Mouse (Mus musculus) embryonic facial prominence, embryonic 10.5 days (tissue): Measurements from ENCODE around the gene Ap1m2. TPM values are rescaled to one million over a fixed set of nuclear protein-coding genes. Genes with fewer than 3 reads are reported as not detected.
"Not testable (repeated sequence)": the region's sequence is repeated elsewhere in the genome, so short reads cannot be mapped to it uniquely, and the experiment has no call there.

ENCODE experiments used
- DNase-seq: peaks from one replicate; pipeline ENCODE4 v3.0.0-alpha.2; 2017; ENCODE audit warnings: low spot score
- H3K27ac ChIP-seq: fragments of 300-500 bp; sonication (generic); replicated peaks from 2 replicates; pipeline ENCODE4 v1.5.1; 2016; ENCODE audit warnings: mild to moderate bottlenecking
- H3K27me3 ChIP-seq: fragments of 300-500 bp; sonication (generic); replicated peaks from 2 replicates; pipeline ENCODE4 v1.6.1; 2016; ENCODE audit warnings: low read depth, mild to moderate bottlenecking; ENCODE audit not compliant: poor library complexity, severe bottlenecking
- H3K36me3 ChIP-seq: fragments of 300-500 bp; sonication (generic); replicated peaks from 2 replicates; pipeline ENCODE4 v1.6.1; 2016; ENCODE audit warnings: mild to moderate bottlenecking, moderate library complexity
- H3K4me1 ChIP-seq: fragments of 300-500 bp; sonication (generic); 2 replicates; pipeline ENCODE4 v1.6.1; 2016
- H3K4me3 ChIP-seq: fragments of 300-500 bp; sonication (generic); 2 replicates; pipeline ENCODE4 v1.5.1; 2016; ENCODE audit warnings: mild to moderate bottlenecking, moderate library complexity
- H3K9me3 ChIP-seq: fragments of 300-500 bp; sonication (generic); 2 replicates; pipeline ENCODE4 v1.6.1; 2016; ENCODE audit warnings: mild to moderate bottlenecking
- WGBS: fragments of 180-500 bp; shearing (Covaris S2); methylation state at CpG from one replicate; pipeline ENCODE4 v1.1.7; 2016; 5-methylcytosine and 5-hydroxymethylcytosine counted together
- polyA plus RNA-seq: library from polyadenylated mRNA; unstranded; fragments of >200 nt; fragmentation: Nextera tagmentation; extraction: Ambion mirVana; gene quantifications from 2 replicates; pipeline ENCODE4 v1.2.1, GENCODE M21; 2016

Gene Ap1m2
- polyA plus RNA-seq, 1 experiment from 2014 or later: 18.6 TPM

- no peak overlapping the region for H3K4me3 ChIP-seq
- peaks cover 17% of the 10 kb centered on the region for H3K36me3 ChIP-seq
- H3K27ac ChIP-seq: no peak overlapping the region
- peaks cover 28% of the 10 kb centered on the region for H3K4me1 ChIP-seq
- H3K27me3 ChIP-seq: no peaks in the 10 kb centered on the region
- no peaks in the 10 kb centered on the region for H3K9me3 ChIP-seq
- WGBS: 79% methylated on average over 4 of the region's 4 CpGs
- DNase-seq: no peak
These were observed 23.3 kb upstream of the Ap1m2 start for GRCm38 (mm10) chr9:21335391-21335790.

- Histone ChIP-seq H3K4me3 (no peak overlapping the region), H3K9me3 (no peaks in the 10 kb centered on the region), H3K27me3 (no peaks in the 10 kb centered on the region), H3K36me3 (peaks cover 19% of the 10 kb centered on the region; the same call in 1 of the 2 replicates), H3K27ac (no peak overlapping the region), H3K4me1 (peaks cover 28% of the 10 kb centered on the region)
- DNase-seq: no peak
These were observed 22.6 kb upstream of the Ap1m2 start for GRCm38 (mm10) chr9:21334747-21335146.

GRCm38 (mm10) chr9:21333523-21333922 is 21.4 kb upstream of the Ap1m2 start:
- Histone ChIP-seq H3K4me1 (peaks cover 28% of the 10 kb centered on the region), H3K36me3 (peaks cover 14% of the 10 kb centered on the region; the same call in 1 of the 2 replicates), H3K9me3 (no peaks in the 10 kb centered on the region), H3K4me3 (no peak overlapping the region), H3K27ac (no peak overlapping the region), H3K27me3 (no peaks in the 10 kb centered on the region)
- DNase-seq: no peak
- WGBS: 87% methylated on average over 1 of the region's 1 CpGs

GRCm38 (mm10) chr9:21332161-21333061 is 20.3 kb upstream of the Ap1m2 start:
- no peaks in the 10 kb centered on the region for H3K9me3 ChIP-seq
- 0 out of 2 replicates have a peak overlapping the region, but pooled peaks have one; percentile 25 for H3K27ac ChIP-seq
- peaks cover 14% of the 10 kb centered on the region; the same call in 1 of the 2 replicates for H3K36me3 ChIP-seq
- no peaks in the 10 kb centered on the region for H3K27me3 ChIP-seq
- DNase-seq: no peak
- H3K4me3 ChIP-seq: no peak overlapping the region
- WGBS: 44% methylated on average over 9 of the region's 9 CpGs
- H3K4me1 ChIP-seq: peaks cover 22% of the 10 kb centered on the region

- 88% methylated on average over 12 of the region's 12 CpGs for WGBS
- peaks cover 15% of the 10 kb centered on the region for H3K36me3 ChIP-seq
- no peak overlapping the region for H3K27ac ChIP-seq
- no peak overlapping the region for H3K4me3 ChIP-seq
- peaks cover 21% of the 10 kb centered on the region for H3K4me1 ChIP-seq
- no peaks in the 10 kb centered on the region for H3K27me3 ChIP-seq
- no peak for DNase-seq
- no peaks in the 10 kb centered on the region for H3K9me3 ChIP-seq
These were observed 19.4 kb upstream of the Ap1m2 start for GRCm38 (mm10) chr9:21331365-21332140.

- WGBS: 92% methylated on average over 10 of the region's 10 CpGs
- Histone ChIP-seq H3K4me1 (peaks cover 21% of the 10 kb centered on the region), H3K27me3 (no peaks in the 10 kb centered on the region), H3K27ac (no peak overlapping the region), H3K9me3 (no peaks in the 10 kb centered on the region), H3K4me3 (no peak overlapping the region), H3K36me3 (peaks cover 28% of the 10 kb centered on the region)
- DNase-seq: no peak
These were observed 17.7 kb upstream of the Ap1m2 start for GRCm38 (mm10) chr9:21329699-21330289.

- Histone ChIP-seq H3K36me3 (peaks cover 35% of the 10 kb centered on the region), H3K27ac (no peak overlapping the region), H3K4me1 (peaks cover 21% of the 10 kb centered on the region), H3K9me3 (no peaks in the 10 kb centered on the region), H3K4me3 (no peak overlapping the region), H3K27me3 (no peaks in the 10 kb centered on the region)
- WGBS: 85% methylated on average over 3 of the region's 5 CpGs
- DNase-seq: no peak
These were observed 16.9 kb upstream of the Ap1m2 start for GRCm38 (mm10) chr9:21329041-21329440.

GRCm38 (mm10) chr9:21328041-21328440 is 15.9 kb upstream of the Ap1m2 start:
- no peaks in the 10 kb centered on the region for H3K27me3 ChIP-seq
- no peak overlapping the region for H3K27ac ChIP-seq
- H3K9me3 ChIP-seq: no peaks in the 10 kb centered on the region
- WGBS: 78% methylated on average over 3 of the region's 3 CpGs
- no peak for DNase-seq
- peaks cover 36% of the 10 kb centered on the region for H3K36me3 ChIP-seq
- no peak overlapping the region for H3K4me3 ChIP-seq
- peaks cover 17% of the 10 kb centered on the region for H3K4me1 ChIP-seq

GRCm38 (mm10) chr9:21327569-21327968 is 15.4 kb upstream of the Ap1m2 start:
- WGBS: 78% methylated on average over 3 of the region's 3 CpGs
- H3K27ac ChIP-seq: no peak overlapping the region
- H3K4me3 ChIP-seq: no peak overlapping the region
- H3K4me1 ChIP-seq: peaks cover 12% of the 10 kb centered on the region
- no peaks in the 10 kb centered on the region for H3K27me3 ChIP-seq
- H3K36me3 ChIP-seq: peaks cover 36% of the 10 kb centered on the region
- no peaks in the 10 kb centered on the region for H3K9me3 ChIP-seq
- DNase-seq: no peak

GRCm38 (mm10) chr9:21324269-21324668 is 12.1 kb upstream of the Ap1m2 start:
- Histone ChIP-seq H3K9me3 (no peaks in the 10 kb centered on the region), H3K4me1 (peaks cover 24% of the 10 kb centered on the region), H3K4me3 (no peak overlapping the region), H3K36me3 (peaks cover 25% of the 10 kb centered on the region), H3K27me3 (no peaks in the 10 kb centered on the region), H3K27ac (no peak overlapping the region)
- DNase-seq: no peak
- 93% methylated on average over 11 of the region's 11 CpGs for WGBS

- 92% methylated on average over 8 of the region's 8 CpGs for WGBS
- H3K36me3 ChIP-seq: peaks cover 25% of the 10 kb centered on the region
- peaks cover 24% of the 10 kb centered on the region for H3K4me1 ChIP-seq
- not testable (repeated sequence) for H3K9me3 ChIP-seq, DNase-seq, H3K27me3 ChIP-seq, H3K4me3 ChIP-seq, H3K27ac ChIP-seq
These were observed 10.8 kb upstream of the Ap1m2 start for GRCm38 (mm10) chr9:21322917-21323297.

GRCm38 (mm10) chr9:21322211-21322916 is 10.2 kb upstream of the Ap1m2 start:
- no peaks in the 10 kb centered on the region for H3K27me3 ChIP-seq
- H3K27ac ChIP-seq: no peak overlapping the region
- H3K4me1 ChIP-seq: peaks cover 24% of the 10 kb centered on the region
- H3K9me3 ChIP-seq: no peaks in the 10 kb centered on the region
- no peak for DNase-seq
- peaks cover 25% of the 10 kb centered on the region for H3K36me3 ChIP-seq
- 88% methylated on average over 19 of the region's 19 CpGs for WGBS
- peak overlapping the region; percentile 89 for H3K4me3 ChIP-seq
